Mouse (Mus musculus): ENCODE data around the gene Slc6a1. TPM values are rescaled to one million over a fixed set of nuclear protein-coding genes. Genes with fewer than 3 reads are reported as not detected.
"Not testable (repeated sequence)": the region's sequence is repeated elsewhere in the genome, so short reads cannot be mapped to it uniquely, and the experiment has no call there.

Slc6a1 gene
- polyA plus RNA-seq, 1 experiment from 2014 or later: 138 TPM

DNA sequence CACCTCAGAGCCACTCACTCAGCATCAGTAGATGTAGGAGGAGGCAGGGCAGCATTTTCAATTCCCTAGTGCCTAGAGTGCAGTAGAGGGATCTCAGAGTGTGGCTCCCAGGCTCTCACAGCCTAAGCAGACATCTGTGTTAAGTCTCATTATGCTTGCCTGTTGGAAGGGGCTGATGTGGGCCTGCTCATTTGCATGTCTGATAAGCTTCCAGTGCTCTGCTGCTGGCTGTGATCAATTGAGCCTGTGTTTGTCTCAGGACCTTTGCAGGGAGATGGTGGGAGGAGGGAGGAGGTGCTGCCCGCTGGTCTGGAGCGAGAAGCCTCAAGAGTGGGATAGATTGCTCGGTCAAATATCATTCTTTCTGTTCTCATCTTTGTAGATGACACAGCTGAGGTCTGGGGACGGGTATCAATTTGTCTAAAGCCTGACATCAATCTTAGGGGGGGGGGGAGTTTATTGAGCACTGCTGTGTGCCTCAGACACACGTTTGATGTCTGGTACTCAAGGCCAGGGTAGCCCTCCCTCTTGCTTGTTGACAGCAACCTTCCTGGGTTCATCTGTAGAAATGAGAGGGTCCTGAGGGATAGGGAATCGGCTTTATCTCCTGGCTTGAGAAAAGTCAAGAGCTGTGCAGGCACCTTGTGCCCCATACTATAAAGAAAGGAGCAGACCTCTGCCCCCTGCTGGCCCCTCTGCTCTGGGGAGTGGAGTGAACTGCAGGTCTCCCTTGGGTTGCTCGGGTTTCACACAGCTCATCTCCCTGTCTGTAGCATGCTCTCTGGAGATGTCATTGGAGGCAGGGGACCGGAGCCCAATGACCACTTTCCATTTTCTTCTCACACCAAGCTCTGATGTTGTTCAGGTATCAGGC is 47.4 kb downstream of the Slc6a1 start:
- peak; percentile 72; the same call in 1 of the 2 replicates for ATAC-seq (ENCODE audit: low FRiP score)
- no peak overlapping the region for H3K9ac ChIP-seq (replicated peaks)
- H3K36me3 ChIP-seq: no peaks in the 10 kb centered on the region
- H3K27ac ChIP-seq (replicated peaks): 0 out of 2 replicates have a peak overlapping the region, but pooled peaks have one; percentile 23
- H3K27me3 ChIP-seq (replicated peaks): 0 out of 2 replicates have a peak, but pooled peaks cover 6% of the 10 kb centered on the region
- peaks cover 10% of the 10 kb centered on the region for H3K4me1 ChIP-seq
- no peaks in the 10 kb centered on the region for H3K9me3 ChIP-seq (replicated peaks)
- WGBS: 33% methylated on average over 8 of the region's 8 CpGs
- H3K4me3 ChIP-seq (replicated peaks): no peak overlapping the region
- no peak overlapping the region for H3K4me2 ChIP-seq

DNA sequence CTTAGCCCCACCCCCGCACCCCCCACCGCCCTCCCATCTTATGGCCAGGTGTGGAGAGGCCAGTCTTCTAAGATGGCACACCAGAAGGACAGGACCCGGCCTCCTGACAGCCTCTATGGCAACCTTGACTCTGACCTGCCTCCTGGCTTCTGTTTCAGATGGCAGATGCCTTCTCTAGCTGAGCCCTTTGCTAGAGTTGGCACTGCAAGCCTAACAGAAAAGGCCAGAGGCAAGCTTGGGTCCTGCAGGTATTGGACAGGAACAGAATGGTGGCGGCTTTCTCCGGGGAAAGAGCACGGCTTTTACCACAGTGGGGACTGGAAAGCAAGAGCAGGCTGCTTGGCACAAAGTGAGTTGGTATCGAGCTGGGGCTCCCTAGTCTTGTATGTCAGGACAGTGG is 49.5 kb downstream of the Slc6a1 start:
- Histone ChIP-seq H3K27ac (replicated peaks) (no peak overlapping the region), H3K36me3 (no peaks in the 10 kb centered on the region), H3K4me2 (no peak overlapping the region), H3K27me3 (replicated peaks) (0 out of 2 replicates have a peak, but pooled peaks cover 6% of the 10 kb centered on the region), H3K9ac (replicated peaks) (no peak overlapping the region), H3K9me3 (replicated peaks) (no peaks in the 10 kb centered on the region), H3K4me3 (replicated peaks) (no peak overlapping the region), H3K4me1 (peaks cover 26% of the 10 kb centered on the region)
- ATAC-seq (ENCODE audit: low FRiP score): no peak
- 96% methylated on average over 7 of the region's 7 CpGs for WGBS

DNA sequence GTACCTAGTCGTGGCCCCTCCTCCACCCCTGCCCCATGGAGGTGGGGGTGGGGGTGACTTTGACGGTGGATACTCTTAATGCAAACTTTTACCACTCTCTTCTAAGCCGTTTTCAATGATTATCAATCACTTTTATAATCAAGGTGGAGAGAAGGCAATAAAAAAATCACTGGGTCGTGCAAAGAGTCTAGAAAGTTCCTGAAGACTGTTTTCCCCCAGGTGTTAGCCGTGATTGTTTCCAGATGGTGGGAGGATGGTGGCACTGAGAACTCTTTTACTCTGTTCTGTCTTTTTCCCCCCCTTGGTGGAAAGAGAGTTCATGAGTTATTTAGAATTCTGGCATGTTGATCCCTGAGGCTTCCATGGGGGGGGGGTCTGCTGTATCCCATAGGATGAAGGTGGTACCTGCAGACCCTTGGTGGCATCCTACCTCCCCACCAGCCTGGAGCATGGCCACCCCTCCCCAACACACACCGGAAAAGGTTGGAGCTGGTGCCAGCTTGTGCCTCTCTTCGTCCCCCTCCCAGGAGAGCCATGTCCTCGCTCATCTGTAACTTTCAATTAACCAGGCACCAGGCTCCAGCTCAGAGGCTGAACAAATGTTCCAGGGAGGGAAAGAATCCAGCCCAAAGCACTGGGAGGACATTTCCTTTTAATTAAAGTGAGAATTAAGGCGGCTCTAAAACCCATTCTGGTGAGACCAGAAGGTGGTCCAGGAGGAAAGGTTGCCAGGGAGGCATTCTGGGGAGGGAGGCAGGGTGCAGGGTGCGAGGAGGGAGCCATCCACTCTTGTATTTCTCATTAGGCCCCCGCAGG is 53.9 kb downstream of the Slc6a1 start:
- H3K27ac ChIP-seq (replicated peaks): peak overlapping the region; percentile 73
- 22% methylated on average over 11 of the region's 11 CpGs for WGBS
- peak; percentile 75 for ATAC-seq (ENCODE audit: low FRiP score)

DNA sequence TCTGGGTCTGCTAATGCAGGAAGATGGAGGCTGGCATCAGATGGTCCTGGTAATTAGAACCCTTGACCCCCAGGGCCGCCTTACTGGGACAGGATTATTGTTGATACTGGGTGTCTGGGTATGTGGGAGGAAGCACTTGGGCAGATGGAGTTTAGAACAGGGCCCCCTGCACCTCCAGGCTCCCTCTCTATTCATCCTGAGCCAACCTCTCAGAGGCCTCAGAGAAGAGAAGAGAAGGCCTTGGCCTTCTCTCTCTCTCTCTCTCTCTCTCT is 54.4 kb downstream of the Slc6a1 start:
- Histone ChIP-seq H3K4me1 (peaks cover 24% of the 10 kb centered on the region), H3K9ac (replicated peaks) (no peak overlapping the region), H3K27me3 (replicated peaks) (0 out of 2 replicates have a peak, but pooled peaks cover 6% of the 10 kb centered on the region), H3K36me3 (no peaks in the 10 kb centered on the region), H3K9me3 (replicated peaks) (no peaks in the 10 kb centered on the region), H3K27ac (replicated peaks) (peak overlapping the region; percentile 73), H3K4me3 (replicated peaks) (no peak overlapping the region), H3K4me2 (no peak overlapping the region)
- no peak; the same call in 1 of the 2 replicates for ATAC-seq (ENCODE audit: low FRiP score)
- WGBS: 17% methylated on average over 1 of the region's 1 CpGs

More for the DNA sequence above, 53.9 kb downstream of the Slc6a1 start:
- Histone ChIP-seq H3K36me3 (no peaks in the 10 kb centered on the region), H3K9ac (replicated peaks) (no peak overlapping the region), H3K9me3 (replicated peaks) (no peaks in the 10 kb centered on the region), H3K4me1 (peaks cover 24% of the 10 kb centered on the region), H3K27me3 (replicated peaks) (0 out of 2 replicates have a peak, but pooled peaks cover 6% of the 10 kb centered on the region), H3K4me3 (replicated peaks) (no peak overlapping the region), H3K4me2 (no peak overlapping the region)

DNA sequence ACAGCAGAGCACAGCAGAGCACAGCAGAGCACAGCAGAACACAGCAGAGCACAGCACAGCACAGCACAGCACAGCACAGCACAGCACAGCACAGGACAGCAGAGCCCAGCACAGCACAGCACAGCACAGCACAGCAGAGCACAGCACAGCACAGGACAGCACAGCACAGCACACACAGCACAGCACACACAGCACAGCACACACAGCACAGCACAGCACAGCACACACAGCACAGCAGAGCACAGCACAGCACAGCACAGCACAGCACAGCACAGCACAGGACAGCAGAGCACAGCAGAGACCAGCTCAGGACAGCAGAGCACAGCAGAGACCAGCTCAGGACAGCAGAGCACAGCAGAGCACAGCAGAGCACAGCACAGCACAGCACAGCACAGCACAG is 58.9 kb downstream of the Slc6a1 start:
- peaks cover 13% of the 10 kb centered on the region for H3K4me1 ChIP-seq
- not testable (repeated sequence) for H3K4me2 ChIP-seq; H3K27ac ChIP-seq (replicated peaks); H3K9ac ChIP-seq (replicated peaks); H3K4me3 ChIP-seq (replicated peaks); H3K36me3 ChIP-seq; H3K9me3 ChIP-seq (replicated peaks); ATAC-seq (ENCODE audit: low FRiP score); H3K27me3 ChIP-seq (replicated peaks)

DNA sequence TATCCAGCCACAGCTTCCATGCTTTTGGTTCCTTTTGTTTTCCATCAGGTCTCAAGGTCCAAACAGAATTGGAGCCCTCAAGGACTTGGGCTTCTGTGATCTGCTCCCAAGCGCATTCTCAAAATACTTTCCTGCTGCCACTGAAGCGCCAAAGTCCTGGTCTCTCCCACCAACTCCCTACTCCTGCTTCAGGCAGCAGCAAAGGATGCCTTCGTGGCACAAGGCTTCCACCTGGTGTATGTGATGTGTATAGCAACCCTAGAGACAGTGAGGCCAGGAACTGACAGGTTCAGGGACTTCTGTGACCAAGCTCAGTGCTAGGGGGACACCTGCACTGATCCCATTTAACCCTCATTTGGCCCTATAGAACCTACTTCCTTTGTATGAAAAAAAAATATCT is 61.3 kb downstream of the Slc6a1 start:
- Histone ChIP-seq H3K36me3 (no peaks in the 10 kb centered on the region), H3K4me3 (replicated peaks) (no peak overlapping the region), H3K27ac (replicated peaks) (no peak overlapping the region), H3K9ac (replicated peaks) (no peak overlapping the region), H3K4me2 (no peak overlapping the region), H3K27me3 (replicated peaks) (0 out of 2 replicates have a peak, but pooled peaks cover 5% of the 10 kb centered on the region), H3K9me3 (replicated peaks) (no peaks in the 10 kb centered on the region), H3K4me1 (peaks cover 9% of the 10 kb centered on the region)
- 16% methylated on average over 3 of the region's 3 CpGs for WGBS
- 0 out of 2 replicates have a peak, but pooled peaks have one; percentile 58 for ATAC-seq (ENCODE audit: low FRiP score)

DNA sequence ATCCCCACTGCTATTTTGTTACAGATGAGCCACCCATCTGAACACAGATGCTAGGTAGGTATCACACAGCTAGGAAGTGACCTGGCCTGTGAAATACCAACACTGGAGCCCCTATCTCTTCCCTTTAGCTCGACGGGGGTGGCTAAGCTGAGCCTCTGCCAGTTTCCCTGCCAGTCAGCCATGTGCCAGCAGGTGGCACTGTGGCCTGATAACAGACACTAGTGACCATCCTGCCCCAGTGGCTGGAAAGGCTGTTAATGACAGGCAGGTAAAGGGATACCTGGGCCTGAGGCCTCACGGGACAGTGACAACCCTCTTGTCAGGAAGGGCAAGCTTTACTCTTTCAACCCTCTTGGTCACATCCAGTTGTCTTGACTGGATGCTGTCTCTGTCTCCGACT is 62.7 kb downstream of the Slc6a1 start:
- no peaks in the 10 kb centered on the region for H3K9me3 ChIP-seq (replicated peaks)
- no peaks in the 10 kb centered on the region for H3K36me3 ChIP-seq
- H3K4me1 ChIP-seq: peaks cover 9% of the 10 kb centered on the region
- ATAC-seq (ENCODE audit: low FRiP score): no peak
- H3K4me2 ChIP-seq: no peak overlapping the region
- H3K27me3 ChIP-seq (replicated peaks): 0 out of 2 replicates have a peak, but pooled peaks cover 5% of the 10 kb centered on the region
- H3K9ac ChIP-seq (replicated peaks): no peak overlapping the region
- no peak overlapping the region for H3K4me3 ChIP-seq (replicated peaks)
- H3K27ac ChIP-seq (replicated peaks): no peak overlapping the region
- WGBS: 51% methylated on average over 4 of the region's 4 CpGs

DNA sequence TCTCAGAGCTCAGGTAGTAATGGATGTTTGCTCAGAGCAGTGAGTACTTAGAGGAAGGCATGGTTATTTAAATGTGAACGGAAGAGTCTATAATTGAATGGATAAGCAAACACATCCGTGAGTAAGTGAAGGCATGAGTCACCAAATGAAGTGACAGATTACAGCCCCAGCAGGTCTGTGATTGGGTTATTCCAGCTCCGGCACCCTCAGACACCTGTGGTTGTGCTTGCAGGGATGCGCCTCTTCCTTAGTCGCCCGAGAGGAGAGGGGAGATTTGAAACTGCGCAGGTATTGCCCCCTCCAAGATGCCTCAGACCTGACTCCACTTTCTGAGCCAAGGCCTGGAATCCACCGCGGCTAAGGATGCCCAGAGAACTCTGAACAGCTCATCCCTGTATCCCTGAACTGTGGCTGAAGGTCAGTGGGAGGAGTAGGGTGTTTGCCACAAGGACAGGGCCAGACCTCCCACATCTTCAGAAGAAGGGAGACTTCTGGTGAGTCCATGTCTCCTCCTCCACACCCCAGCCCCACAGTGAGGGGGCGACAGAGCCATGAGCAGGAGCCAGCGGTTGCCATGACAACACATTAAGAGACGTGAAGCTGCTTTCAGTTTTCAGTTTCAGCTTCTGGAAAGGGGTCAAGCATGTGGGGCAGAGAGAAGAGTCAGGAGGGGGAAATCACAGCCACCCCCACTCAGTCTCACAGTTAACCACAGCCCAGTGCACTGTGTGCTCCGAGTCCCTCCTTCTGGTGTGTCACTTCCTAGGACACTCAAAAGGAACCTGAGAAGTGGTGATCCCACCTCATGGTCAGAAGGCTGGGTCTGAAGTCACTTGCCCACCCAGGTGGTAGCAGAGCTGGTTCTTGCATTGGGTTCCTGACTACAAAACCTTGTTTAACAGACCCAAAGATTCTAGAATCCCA is 65.7 kb downstream of the Slc6a1 start:
- 50% methylated on average over 13 of the region's 13 CpGs for WGBS
- Histone ChIP-seq H3K27ac (replicated peaks) (no peak overlapping the region), H3K4me3 (replicated peaks) (no peak overlapping the region), H3K4me2 (no peak overlapping the region), H3K4me1 (peaks cover 9% of the 10 kb centered on the region), H3K27me3 (replicated peaks) (0 out of 2 replicates have a peak, but pooled peaks cover 5% of the 10 kb centered on the region), H3K9me3 (replicated peaks) (no peaks in the 10 kb centered on the region), H3K36me3 (no peaks in the 10 kb centered on the region), H3K9ac (replicated peaks) (no peak overlapping the region)
- no peak for ATAC-seq (ENCODE audit: low FRiP score)

DNA sequence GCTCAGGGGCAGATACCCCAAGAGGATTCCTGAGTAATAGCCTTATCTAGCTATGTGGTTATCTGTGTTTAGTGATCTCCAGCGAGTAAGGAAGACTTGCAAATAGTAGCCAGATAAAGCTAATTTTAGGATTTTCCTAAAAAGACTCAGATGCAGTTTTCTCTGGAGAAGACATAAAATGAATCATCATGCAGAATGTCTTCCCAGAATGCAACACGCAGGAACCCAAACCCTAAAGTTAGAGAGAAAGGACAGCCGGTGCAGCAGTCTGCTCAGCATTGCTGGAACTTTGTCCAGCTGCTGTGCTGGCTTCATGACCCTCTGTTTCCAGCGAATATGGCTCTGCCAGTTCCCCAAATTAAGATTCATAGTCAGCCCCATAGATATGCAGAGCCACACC is 72.2 kb downstream of the Slc6a1 start:
- H3K27me3 ChIP-seq (replicated peaks): no peaks in the 10 kb centered on the region
- H3K4me1 ChIP-seq: 0 out of 2 replicates have a peak, but pooled peaks cover 5% of the 10 kb centered on the region
- 78% methylated on average over 4 of the region's 4 CpGs for WGBS
- no peak overlapping the region for H3K9ac ChIP-seq (replicated peaks)
- no peaks in the 10 kb centered on the region for H3K9me3 ChIP-seq (replicated peaks)
- H3K27ac ChIP-seq (replicated peaks): no peak overlapping the region
- no peak overlapping the region for H3K4me3 ChIP-seq (replicated peaks)
- no peaks in the 10 kb centered on the region for H3K36me3 ChIP-seq
- ATAC-seq (ENCODE audit: low FRiP score): no peak
- no peak overlapping the region for H3K4me2 ChIP-seq

DNA sequence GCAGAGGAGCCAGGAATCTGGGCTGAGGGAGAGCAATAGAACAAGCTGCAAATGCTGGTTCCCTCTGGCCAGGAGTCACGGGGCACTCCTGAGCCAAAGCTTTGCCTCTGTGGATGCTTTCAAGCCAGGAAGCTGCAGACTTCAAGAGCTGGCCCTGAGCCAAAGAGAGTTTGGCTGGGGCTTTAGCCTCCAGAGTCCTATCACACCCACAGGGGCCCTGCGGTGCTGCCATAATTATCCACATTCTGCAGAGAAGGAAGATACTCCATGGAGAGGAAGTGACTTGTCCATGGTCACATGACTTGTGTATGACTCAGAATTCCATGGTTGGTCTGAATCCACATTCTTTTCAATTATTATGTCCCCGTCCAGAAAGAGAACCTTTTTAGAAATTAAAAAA is 75.7 kb downstream of the Slc6a1 start:
- 57% methylated on average over 3 of the region's 3 CpGs for WGBS
- Histone ChIP-seq H3K4me2 (no peak overlapping the region), H3K27me3 (replicated peaks) (no peaks in the 10 kb centered on the region), H3K9ac (replicated peaks) (no peak overlapping the region), H3K4me1 (0 out of 2 replicates have a peak, but pooled peaks cover 5% of the 10 kb centered on the region), H3K36me3 (no peaks in the 10 kb centered on the region), H3K27ac (replicated peaks) (no peak overlapping the region), H3K4me3 (replicated peaks) (no peak overlapping the region), H3K9me3 (replicated peaks) (no peaks in the 10 kb centered on the region)
- ATAC-seq (ENCODE audit: low FRiP score): no peak

DNA sequence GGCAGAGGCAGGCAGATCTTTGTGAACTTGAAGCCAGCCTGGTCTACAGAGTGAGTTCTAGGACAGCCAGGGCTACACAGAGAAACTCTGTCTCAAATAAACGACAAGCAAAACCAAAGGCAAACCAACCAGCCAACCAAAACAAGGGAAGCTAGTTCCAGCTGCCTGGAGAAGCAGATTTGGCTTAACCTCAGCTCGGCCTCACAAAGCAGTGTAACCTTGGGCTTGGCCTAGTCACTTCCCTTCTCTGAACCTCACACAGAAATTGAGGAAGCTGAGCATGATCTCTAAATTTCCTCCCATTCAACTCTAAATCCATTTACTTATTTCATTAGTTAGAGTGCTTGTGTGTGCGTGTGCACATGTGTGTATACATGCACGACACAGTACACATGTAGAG is 79.9 kb downstream of the Slc6a1 start:
- Histone ChIP-seq H3K9ac (replicated peaks) (no peak overlapping the region), H3K27me3 (replicated peaks) (0 out of 2 replicates have a peak, but pooled peaks cover 3% of the 10 kb centered on the region), H3K4me3 (replicated peaks) (no peak overlapping the region), H3K27ac (replicated peaks) (no peak overlapping the region), H3K36me3 (no peaks in the 10 kb centered on the region), H3K4me1 (0 out of 2 replicates have a peak, but pooled peaks cover 5% of the 10 kb centered on the region), H3K4me2 (no peak overlapping the region), H3K9me3 (replicated peaks) (no peaks in the 10 kb centered on the region)
- ATAC-seq (ENCODE audit: low FRiP score): no peak
- WGBS: 83% methylated on average over 4 of the region's 4 CpGs

Data from neural tube, embryonic 15.5 days (tissue).